Mouse (Mus musculus): ENCODE measurements around the gene Wbp1. TPM values are rescaled to one million over a fixed set of nuclear protein-coding genes. Genes with fewer than 3 reads are reported as not detected.

The Wbp1 gene
- polyA plus RNA-seq, 1 experiment from 2014 or later, result 57.4 TPM

DNA sequence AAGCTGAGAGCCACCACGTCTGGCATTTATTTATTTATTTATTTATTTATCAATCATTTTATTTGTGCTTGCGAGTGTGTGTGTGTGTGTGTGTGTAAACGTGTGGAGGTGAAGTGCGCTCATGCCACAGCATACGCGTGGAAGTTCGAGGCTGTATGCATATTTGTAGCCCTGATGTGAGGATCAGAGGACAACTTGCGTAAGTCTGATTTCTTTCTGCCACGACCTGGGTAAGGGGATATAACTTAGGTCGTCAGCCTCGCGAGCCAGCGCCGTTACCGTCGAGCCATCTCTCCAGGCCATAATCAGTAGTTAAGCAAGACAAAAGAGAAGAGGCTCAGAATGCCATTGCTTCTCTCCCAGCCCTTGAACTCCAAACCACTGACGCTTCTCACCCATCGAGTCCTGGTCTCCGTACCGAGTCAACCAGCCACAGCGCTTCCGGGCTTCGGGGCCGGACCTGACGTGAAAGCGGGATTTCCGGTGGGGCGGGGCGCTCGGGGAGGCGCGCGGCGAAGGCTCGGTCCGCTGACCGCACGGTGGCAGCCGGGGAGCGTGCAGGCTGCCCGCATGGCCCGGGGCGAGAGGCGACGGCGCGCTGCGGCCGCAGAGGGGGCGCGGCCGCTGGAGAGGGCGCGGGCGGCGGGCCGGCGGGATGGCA is 6.2 kb downstream of the Wbp1 start, which contains the start of gene Mogs:
Gene Mogs, plus strand, starts transcription at position 486 of the 661 bp plus-strand sequence.
- WGBS, result under 1% methylated on average over 52 of the region's 58 CpGs
- Histone ChIP-seq H3K4me3 (ENCODE audit: low read depth, low read length) (peak within 1 kb of the TSS; percentile 66), H3K4me2 (replicated peaks; ENCODE audit: low read depth) (peak within 1 kb of the TSS; percentile 97), H3K27me3 (ENCODE audit: control insufficient read depth, insufficient read depth, low read length) (no peaks in the 10 kb centered on the region), H3K27ac (replicated peaks) (peak within 1 kb of the TSS; percentile 92), H3K36me3 (ENCODE audit: control insufficient read depth, insufficient read depth, low read length) (peaks cover 5% of the 10 kb centered on the region), H3K9me3 (ENCODE audit: control insufficient read depth, low read length) (no peaks in the 10 kb centered on the region), H3K4me1 (replicated peaks; ENCODE audit: control insufficient read depth, insufficient read depth) (no peaks in the 10 kb centered on the region), H3K9ac (ENCODE audit: low read length) (peak within 1 kb of the TSS; percentile 84)
- TF ChIP-seq CTCF (IDR thresholded peaks at IDR 0.05; ENCODE audit: low read depth), result peak; percentile 71
- TF ChIP-seq EP300 (optimal IDR thresholded peaks at IDR 0.05), result no peak
- ATAC-seq (ENCODE audit: low FRiP score, low TSS enrichment) (peak; percentile 92), DNase-seq (ENCODE audit: low spot score) (peak; percentile 97)

DNA sequence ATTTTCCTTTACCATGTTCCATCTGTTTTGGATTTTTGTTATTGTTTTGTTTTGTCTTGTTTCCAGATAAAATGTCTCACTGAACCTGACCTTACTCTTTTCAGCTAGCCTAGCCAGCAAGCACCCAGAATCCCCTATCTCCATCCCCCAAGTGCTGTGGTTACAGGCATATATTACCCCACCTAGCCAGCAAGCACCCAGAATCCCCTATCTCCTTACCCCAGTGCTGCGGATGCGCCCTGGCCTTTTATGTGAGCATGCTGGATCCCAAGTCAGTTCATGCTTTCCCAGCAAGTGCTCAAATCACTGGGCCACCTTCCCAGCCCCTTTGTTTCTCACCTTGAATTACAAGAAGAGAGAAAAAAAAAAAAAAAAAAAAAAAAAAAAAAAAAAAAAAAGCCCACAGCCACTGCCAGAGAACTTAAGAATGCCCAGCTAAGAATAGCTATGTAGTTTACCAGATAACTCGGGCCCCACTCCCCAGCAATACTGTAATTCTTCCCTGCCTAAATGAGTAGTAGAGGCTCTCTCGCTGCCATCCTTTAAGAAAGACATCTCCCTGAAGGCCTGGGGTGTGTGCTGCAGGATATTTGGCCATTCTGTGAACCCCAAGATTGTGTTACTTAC is 9.7 kb downstream of the Wbp1 start:
- WGBS, result 77% methylated on average over 4 of the region's 4 CpGs
- no peak overlapping the region for H3K4me3 ChIP-seq (ENCODE audit: low read depth, low read length)
- no peak for DNase-seq (ENCODE audit: low spot score)
- TF ChIP-seq EP300 (optimal IDR thresholded peaks at IDR 0.05), result no peak
- H3K9me3 ChIP-seq (ENCODE audit: control insufficient read depth, low read length), result no peaks in the 10 kb centered on the region
- no peak overlapping the region for H3K4me2 ChIP-seq (replicated peaks; ENCODE audit: low read depth)
- no peak overlapping the region for H3K27ac ChIP-seq (replicated peaks)
- no peak for ATAC-seq (ENCODE audit: low FRiP score, low TSS enrichment)
- no peaks in the 10 kb centered on the region for H3K4me1 ChIP-seq (replicated peaks; ENCODE audit: control insufficient read depth, insufficient read depth)
- H3K27me3 ChIP-seq (ENCODE audit: control insufficient read depth, insufficient read depth, low read length), result no peaks in the 10 kb centered on the region
- H3K9ac ChIP-seq (ENCODE audit: low read length), result no peak overlapping the region
- H3K36me3 ChIP-seq (ENCODE audit: control insufficient read depth, insufficient read depth, low read length), result no peaks in the 10 kb centered on the region

DNA sequence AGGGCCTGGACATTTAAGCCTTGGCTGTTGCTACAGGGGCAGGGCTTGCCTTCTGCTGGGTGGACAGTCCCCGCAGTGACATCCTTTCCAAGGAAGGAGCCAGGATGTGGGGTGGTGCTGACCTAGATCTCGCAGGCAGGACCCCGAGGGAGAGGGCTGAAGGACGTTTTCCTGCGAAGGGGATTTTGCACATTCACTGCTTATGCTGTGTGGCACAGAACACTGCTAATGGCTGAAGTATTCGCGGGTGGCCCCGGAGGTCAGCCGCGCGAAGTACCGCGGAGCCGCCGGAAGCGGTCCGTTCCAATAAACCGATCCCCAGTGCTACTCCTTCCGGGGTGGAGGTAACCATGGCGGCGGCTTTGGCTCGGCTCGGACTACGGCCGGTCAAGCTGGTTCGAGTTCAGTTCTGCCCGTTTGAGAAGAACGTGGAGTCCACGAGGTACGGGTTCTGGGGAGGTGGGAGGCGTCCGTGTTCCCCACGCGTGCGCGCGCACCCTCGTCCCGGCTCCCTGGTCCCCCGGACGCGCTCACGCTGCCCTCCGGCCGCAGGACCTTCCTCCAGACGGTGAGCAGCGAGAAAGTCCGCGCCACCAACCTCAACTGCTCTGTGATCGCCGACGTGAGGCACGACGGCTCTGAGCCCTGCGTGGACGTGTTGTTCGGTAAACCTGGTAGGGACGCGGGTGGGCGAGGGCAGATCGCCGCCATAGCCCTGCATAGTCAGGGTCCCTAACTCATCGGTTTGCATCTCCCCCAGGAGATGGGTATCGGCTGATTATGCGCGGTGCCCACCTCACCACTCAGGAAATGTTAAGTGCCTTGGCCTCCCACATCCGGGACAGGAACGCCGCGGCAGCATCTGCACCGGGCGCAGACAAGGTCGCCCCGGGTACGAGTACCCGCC is 12.3 kb downstream of the Wbp1 start, which contains the start of gene Mrpl53:
Gene Mrpl53, plus strand, starts transcription at position 279 of the 907 bp plus-strand sequence.
- ATAC-seq (ENCODE audit: low FRiP score, low TSS enrichment) (peak; percentile 90), DNase-seq (ENCODE audit: low spot score) (peak; percentile 81)
- Histone ChIP-seq H3K9ac (ENCODE audit: low read length) (peak within 1 kb of the TSS; percentile 90), H3K9me3 (ENCODE audit: control insufficient read depth, low read length) (no peaks in the 10 kb centered on the region), H3K27ac (replicated peaks) (peak within 1 kb of the TSS; percentile 88), H3K4me2 (replicated peaks; ENCODE audit: low read depth) (peak within 1 kb of the TSS; percentile 78), H3K27me3 (ENCODE audit: control insufficient read depth, insufficient read depth, low read length) (no peaks in the 10 kb centered on the region), H3K4me1 (replicated peaks; ENCODE audit: control insufficient read depth, insufficient read depth) (no peaks in the 10 kb centered on the region), H3K36me3 (ENCODE audit: control insufficient read depth, insufficient read depth, low read length) (no peaks in the 10 kb centered on the region), H3K4me3 (ENCODE audit: low read depth, low read length) (peak within 1 kb of the TSS; percentile 93)
- TF ChIP-seq CTCF (IDR thresholded peaks at IDR 0.05; ENCODE audit: low read depth), result peak; percentile 11; the same call in 1 of the 2 replicates
- TF ChIP-seq EP300 (optimal IDR thresholded peaks at IDR 0.05), result no peak
- WGBS, result under 1% methylated on average over 76 of the region's 76 CpGs

DNA sequence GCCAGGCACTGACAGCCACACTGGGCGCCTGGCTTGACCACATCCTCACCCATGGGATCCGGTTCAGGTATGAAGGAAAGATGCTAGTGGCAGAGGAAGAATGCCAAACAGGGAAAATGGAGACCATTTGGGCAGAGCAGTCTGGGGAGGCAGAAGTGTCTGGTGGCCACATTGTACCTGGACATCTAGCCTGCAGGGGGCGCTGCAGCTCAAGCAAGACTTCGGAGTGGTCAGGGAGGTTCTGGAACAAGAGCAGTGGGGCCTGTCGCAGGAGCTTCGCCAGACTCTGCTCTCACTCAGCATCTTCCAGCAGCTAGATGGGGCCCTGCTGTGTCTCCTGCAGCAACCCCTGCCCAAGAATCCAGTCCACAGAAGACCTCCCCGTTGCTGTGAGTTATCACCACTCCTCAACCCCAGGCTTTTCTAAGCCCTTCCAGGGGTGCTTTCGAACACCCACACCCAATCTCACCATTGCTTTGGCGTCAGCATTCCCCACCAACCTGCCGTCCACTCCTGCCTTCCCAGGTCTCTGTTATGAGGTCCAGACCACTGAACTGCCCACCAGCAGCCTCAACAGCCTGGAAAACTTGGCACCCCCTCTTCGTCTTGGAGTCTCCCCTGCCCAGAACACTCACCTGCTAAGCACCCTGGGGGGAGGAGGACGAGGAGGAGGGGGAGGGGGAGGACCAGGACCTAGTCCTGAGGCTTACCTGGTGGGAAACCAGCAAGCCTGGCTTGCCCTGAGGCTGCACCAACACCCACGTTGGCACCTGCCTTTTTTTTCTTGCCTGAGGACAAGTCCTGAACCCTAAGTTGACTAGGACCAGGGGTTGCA is 13.6 kb downstream of the Wbp1 start:
- peak overlapping the region; percentile 88; the same call in 1 of the 2 replicates for H3K27ac ChIP-seq (replicated peaks)
- H3K9me3 ChIP-seq (ENCODE audit: control insufficient read depth, low read length), result no peaks in the 10 kb centered on the region
- 33% methylated on average over 13 of the region's 13 CpGs for WGBS
- H3K9ac ChIP-seq (ENCODE audit: low read length), result no peak overlapping the region
- TF ChIP-seq EP300 (optimal IDR thresholded peaks at IDR 0.05), result no peak
- peak; percentile 90 for TF ChIP-seq CTCF (IDR thresholded peaks at IDR 0.05; ENCODE audit: low read depth)
- 0 out of 2 replicates have a peak overlapping the region, but pooled peaks have one; percentile 93 for H3K4me3 ChIP-seq (ENCODE audit: low read depth, low read length)
- ATAC-seq (ENCODE audit: low FRiP score, low TSS enrichment) (peak; percentile 71), DNase-seq (ENCODE audit: low spot score) (peak; percentile 88)
- H3K27me3 ChIP-seq (ENCODE audit: control insufficient read depth, insufficient read depth, low read length), result no peaks in the 10 kb centered on the region
- 0 out of 2 replicates have a peak, but pooled peaks cover 2% of the 10 kb centered on the region for H3K4me1 ChIP-seq (replicated peaks; ENCODE audit: control insufficient read depth, insufficient read depth)
- no peaks in the 10 kb centered on the region for H3K36me3 ChIP-seq (ENCODE audit: control insufficient read depth, insufficient read depth, low read length)
- H3K4me2 ChIP-seq (replicated peaks; ENCODE audit: low read depth), result peak overlapping the region; percentile 78; the same call in 1 of the 2 replicates

DNA sequence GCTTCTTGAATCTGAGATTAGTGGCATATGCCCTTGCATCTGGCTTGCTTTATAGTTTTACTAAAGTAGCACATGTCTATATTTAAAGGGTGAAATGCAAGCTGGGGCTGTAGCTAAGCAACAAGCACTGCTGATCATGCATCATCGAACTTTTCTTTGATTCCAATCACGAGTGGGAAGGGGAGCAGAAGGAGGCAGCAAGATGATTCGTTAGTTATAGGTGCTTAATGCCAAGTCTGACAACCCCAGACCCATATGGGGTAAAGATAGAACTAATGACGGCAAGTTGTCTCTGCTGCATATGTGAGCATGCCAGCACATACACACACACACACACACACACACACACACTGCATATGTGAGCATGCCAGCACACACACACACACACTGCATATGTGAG is 17.2 kb downstream of the Wbp1 start:
- no peak overlapping the region for H3K9ac ChIP-seq (ENCODE audit: low read length)
- peaks cover 5% of the 10 kb centered on the region; the same call in 1 of the 2 replicates for H3K4me1 ChIP-seq (replicated peaks; ENCODE audit: control insufficient read depth, insufficient read depth)
- 79% methylated on average over 4 of the region's 4 CpGs for WGBS
- no peak overlapping the region for H3K27ac ChIP-seq (replicated peaks)
- H3K27me3 ChIP-seq (ENCODE audit: control insufficient read depth, insufficient read depth, low read length), result no peaks in the 10 kb centered on the region
- TF ChIP-seq CTCF (IDR thresholded peaks at IDR 0.05; ENCODE audit: low read depth) (no peak), EP300 (optimal IDR thresholded peaks at IDR 0.05) (no peak)
- H3K4me3 ChIP-seq (ENCODE audit: low read depth, low read length), result no peak overlapping the region
- DNase-seq (ENCODE audit: low spot score), result no peak
- H3K9me3 ChIP-seq (ENCODE audit: control insufficient read depth, low read length), result no peaks in the 10 kb centered on the region
- H3K36me3 ChIP-seq (ENCODE audit: control insufficient read depth, insufficient read depth, low read length), result no peaks in the 10 kb centered on the region
- ATAC-seq (ENCODE audit: low FRiP score, low TSS enrichment), result no peak
- H3K4me2 ChIP-seq (replicated peaks; ENCODE audit: low read depth), result no peak overlapping the region
